26 mouse cellular contexts compared by ENCODE assay signal in the genomic region with DNA sequence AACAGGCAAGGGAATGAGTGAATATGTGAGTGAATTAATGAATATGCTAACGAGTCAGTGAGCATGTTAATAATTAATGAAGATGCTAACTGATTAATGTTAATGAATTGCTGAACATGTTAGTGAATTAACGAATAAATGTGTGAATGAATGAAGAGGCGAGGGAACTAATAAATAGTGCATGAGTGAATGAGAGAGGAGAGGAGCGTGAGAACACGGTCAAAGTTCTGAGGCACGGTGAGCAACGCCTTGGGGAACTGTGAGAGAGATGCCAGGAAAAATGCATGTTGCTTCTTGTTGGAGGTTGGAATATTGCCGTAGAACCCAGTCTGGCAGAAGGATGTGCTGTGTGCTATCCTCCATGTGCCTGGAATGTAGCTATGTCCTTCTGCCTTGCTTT. TPM values are rescaled to one million over a fixed set of nuclear protein-coding genes. Genes with fewer than 3 reads are reported as not detected.
DNase-seq lines count a peak whose midpoint lies in the region; ATAC-seq lines count a peak whose summit lies in the region.
"Had no signal": no experiment of that assay in that cellular context is flagged by ENCODE, and none has a peak within 500 bp of the region (broad histone marks: within the 10 kb centered on the region; RNA-seq: fewer than 3 reads in every experiment).

No protein-coding gene starts in this region.

- H3K4me3 ChIP-seq in kidney, embryonic 15.5 days (replicated peaks) = no peak overlapping the region
- H3K4me3 ChIP-seq: heart, adult 2 months; heart, embryonic 10.5 days; heart, embryonic 13.5 days; hindbrain, embryonic 12.5 days; hindbrain, embryonic 15.5 days had no signal

- 0 out of 2 replicates have a peak, but pooled peaks cover 9% of the 10 kb centered on the region for H3K27me3 ChIP-seq in kidney, embryonic 15.5 days
- H3K27me3 ChIP-seq: hindbrain, embryonic 12.5 days; hindbrain, embryonic 15.5 days had no signal

- no peaks in the 10 kb centered on the region for H3K4me1 ChIP-seq in kidney, embryonic 15.5 days
- H3K4me1 ChIP-seq: heart, embryonic 10.5 days; heart, embryonic 13.5 days had no signal

- H3K27ac ChIP-seq in kidney, embryonic 15.5 days = no peak overlapping the region
- H3K27ac ChIP-seq: heart, adult 2 months; heart, embryonic 10.5 days; heart, embryonic 13.5 days; hindbrain, embryonic 12.5 days; hindbrain, embryonic 15.5 days had no signal

- H3K9me3 ChIP-seq in kidney, embryonic 15.5 days (replicated peaks) = no peaks in the 10 kb centered on the region
- H3K9me3 ChIP-seq: heart, embryonic 10.5 days; heart, embryonic 13.5 days; hindbrain, embryonic 12.5 days; hindbrain, embryonic 15.5 days had no signal

- 84% methylated on average over 8 of the region's 8 CpGs for whole genome bisulfite sequencing in kidney, embryonic 15.5 days

- no peak overlapping the region for H3K9ac ChIP-seq in kidney, embryonic 15.5 days
- H3K9ac ChIP-seq: forebrain, postnatal 0 days; heart, embryonic 13.5 days; hindbrain, embryonic 12.5 days; hindbrain, embryonic 15.5 days had no signal

- ATAC-seq in kidney, embryonic 15.5 days (replicated peaks; ENCODE audit: low FRiP score) = no peak
- ATAC-seq in frontal cortex, adult (ENCODE audit: low TSS enrichment) = no peak
- ATAC-seq: activated CD4-positive, CD25-positive, alpha-beta regulatory T cell, adult 4 months; forebrain, embryonic 14.5 days; forebrain, postnatal 0 days had no signal

- no peak overlapping the region for H3K4me2 ChIP-seq in kidney, embryonic 15.5 days
- H3K4me2 ChIP-seq: heart, embryonic 13.5 days; hindbrain, embryonic 12.5 days; hindbrain, embryonic 15.5 days had no signal

- intact Hi-C loops in heart, postnatal 14 days (cut with DNase I) = no loop called here

- H3K36me3 ChIP-seq in kidney, embryonic 15.5 days = no peaks in the 10 kb centered on the region
- H3K36me3 ChIP-seq: heart, embryonic 10.5 days; heart, embryonic 13.5 days; hindbrain, embryonic 12.5 days; hindbrain, embryonic 15.5 days had no signal

- DNase-seq in heart, adult 11 months = peak; percentile 52
- no peak for DNase-seq in heart, postnatal 14 days
- peak; percentile 19 to 26 for DNase-seq in kidney, adult 8-10 months
- peak; percentile 5 to 6 for DNase-seq in kidney, postnatal 36 days
- DNase-seq in kidney, postnatal 10 days = no peak
- DNase-seq: adrenal gland, adult 8-10 months; adrenal gland, postnatal 25 days; cerebellum, adult 18-20 months; cerebellum, adult 9-10 months; cerebellum, postnatal 14 days; forebrain, postnatal 0 days; gastrocnemius, postnatal 25 days; heart, adult 2 months had no signal

RNA-seq across cellular contexts. Expression of a gene that starts 33.6 kb away (rescaled TPM):
- total RNA-seq in heart, postnatal 14 days (2021) = 1 to 10 TPM; 1.3 to 2.1 TPM
- 0.09 TPM in 1 of 2 replicates, not detected in the other for polyA plus RNA-seq in kidney, embryonic 15.5 days (2015; fragmentation: Nextera tagmentation; extraction: Ambion mirVana)
- total RNA-seq: adrenal gland, postnatal 25 days; ES-E14; gastrocnemius, adult 8-10 months; gastrocnemius, postnatal 25 days; hematopoietic stem cell, adult 5-6 weeks had no signal
- polyA plus RNA-seq: embryonic facial prominence, embryonic 11.5 days; forebrain, embryonic 11.5 days had no signal

RNA-seq across cellular contexts. Expression of a gene that starts 52.0 kb away (rescaled TPM):
- total RNA-seq in heart, postnatal 14 days (2021) = 1 to 10 TPM; 8.0 to 8.1 TPM
- 15.6 and 19.4 TPM in 2 replicates for polyA plus RNA-seq in kidney, embryonic 15.5 days (2015; fragmentation: Nextera tagmentation; extraction: Ambion mirVana)

RNA-seq across cellular contexts. Expression of a gene that starts 52.0 kb away (rescaled TPM):
- under 1 TPM in 1 of 2 experiments, not detected in 1; 0.81 TPM for total RNA-seq in heart, postnatal 14 days (2021)
- polyA plus RNA-seq in kidney, embryonic 15.5 days (2015; fragmentation: Nextera tagmentation; extraction: Ambion mirVana) = 0.06 TPM in 2 replicates
- total RNA-seq: adrenal gland, adult 8-10 months; adrenal gland, postnatal 25 days; gastrocnemius, adult 8-10 months; gastrocnemius, postnatal 25 days; heart, adult 2 months had no signal
- polyA plus RNA-seq: embryonic facial prominence, embryonic 11.5 days had no signal

Comparison
In these comparisons a context has a peak if more than half of its experiments do, and no peak if none do; other contexts are left out.
1. DNase-seq: peak in heart, adult 11 months (single experiment), kidney, adult 8-10 months (2 of 2) and kidney, postnatal 36 days (2 of 2); none in heart, postnatal 14 days (0 of 2) and kidney, postnatal 10 days (single experiment).